Mouse (Mus musculus) kidney, postnatal 4 days (tissue): ENCODE results near the gene 2310057M21Rik.

ENCODE experiments used
- DNase-seq, 2 experiments: peaks; one replicate each; pipeline ENCODE4 v3.0.0; 2021; ENCODE audit warnings: mixed read lengths in 2 of 2

2310057M21Rik gene

GRCm38 (mm10) chr7:131362615-131363300, at the start of gene 2310057M21Rik:
TSS of gene 2310057M21Rik (minus strand) at chr7:131362759.
- peak; percentile 94 to 97 for DNase-seq

- no peak for DNase-seq
These were observed 49.3 kb upstream of the 2310057M21Rik start for GRCm38 (mm10) chr7:131411941-131412270.

GRCm38 (mm10) chr7:131411221-131411940, 48.8 kb upstream of the 2310057M21Rik start:
- DNase-seq = peak; percentile 5 to 43

- DNase-seq = peak; percentile 99
These were observed 48.0 kb upstream of the 2310057M21Rik start, which contains the start of the genes Ikzf5 and Acadsb for GRCm38 (mm10) chr7:131410416-131411058. TSS of gene Ikzf5 (minus strand) at chr7:131410521. TSS of gene Acadsb (plus strand) at chr7:131410601.

- no peak for DNase-seq
These were observed 47.4 kb upstream of the 2310057M21Rik start for GRCm38 (mm10) chr7:131409988-131410385.

- peak in 1 of 2 experiments; percentile 3 for DNase-seq
These were observed 46.9 kb upstream of the 2310057M21Rik start for GRCm38 (mm10) chr7:131409321-131409987.

- peak in 1 of 2 experiments; percentile 40 for DNase-seq
These were observed 29.2 kb upstream of the 2310057M21Rik start for GRCm38 (mm10) chr7:131391761-131392160.

GRCm38 (mm10) chr7:131371880-131372651, 9.5 kb upstream of the 2310057M21Rik start:
- DNase-seq = peak in 1 of 2 experiments; percentile 13

- DNase-seq = no peak
These were observed 8.9 kb upstream of the 2310057M21Rik start for GRCm38 (mm10) chr7:131371470-131371860.

GRCm38 (mm10) chr7:131370648-131371469, 8.3 kb upstream of the 2310057M21Rik start, which contains the start of gene Pstk:
TSS of gene Pstk (plus strand) at chr7:131371141.
- peak; percentile 89 to 94 for DNase-seq

- no peak for DNase-seq
These were observed 1.6 kb upstream of the 2310057M21Rik start for GRCm38 (mm10) chr7:131364131-131364530.

GRCm38 (mm10) chr7:131362269-131362614, 317 bp downstream of the 2310057M21Rik start:
- no peak for DNase-seq

- DNase-seq = no peak
These were observed 6.5 kb downstream of the 2310057M21Rik start for GRCm38 (mm10) chr7:131356105-131356504.

- no peak for DNase-seq
These were observed 16.6 kb downstream of the 2310057M21Rik start for GRCm38 (mm10) chr7:131345856-131346541.

- no peak for DNase-seq
These were observed 25.0 kb downstream of the 2310057M21Rik start for GRCm38 (mm10) chr7:131337502-131338068.

GRCm38 (mm10) chr7:131333564-131333963, 29.0 kb downstream of the 2310057M21Rik start, which contains the start of gene Fam24a:
TSS of gene Fam24a (plus strand) at chr7:131333864.
- no peak for DNase-seq

GRCm38 (mm10) chr7:131331688-131332087, 30.9 kb downstream of the 2310057M21Rik start:
- no peak for DNase-seq

GRCm38 (mm10) chr7:131329416-131329815, 33.1 kb downstream of the 2310057M21Rik start, which contains the start of gene Fam24b:
TSS of gene Fam24b (minus strand) at chr7:131329516.
- DNase-seq = no peak

- DNase-seq = no peak
These were observed 35.5 kb downstream of the 2310057M21Rik start for GRCm38 (mm10) chr7:131327054-131327453.

GRCm38 (mm10) chr7:131322192-131322591, 40.4 kb downstream of the 2310057M21Rik start, which contains the start of gene Cuzd1:
TSS of gene Cuzd1 (minus strand) at chr7:131322292.
- DNase-seq = no peak
